Mouse (Mus musculus) kidney, adult 11 months (tissue): ENCODE data around the gene Gm21981.

Experiments
- DNase-seq: peaks from one replicate; pipeline ENCODE4 v3.0.0; 2022

Gene Gm21981

DNA sequence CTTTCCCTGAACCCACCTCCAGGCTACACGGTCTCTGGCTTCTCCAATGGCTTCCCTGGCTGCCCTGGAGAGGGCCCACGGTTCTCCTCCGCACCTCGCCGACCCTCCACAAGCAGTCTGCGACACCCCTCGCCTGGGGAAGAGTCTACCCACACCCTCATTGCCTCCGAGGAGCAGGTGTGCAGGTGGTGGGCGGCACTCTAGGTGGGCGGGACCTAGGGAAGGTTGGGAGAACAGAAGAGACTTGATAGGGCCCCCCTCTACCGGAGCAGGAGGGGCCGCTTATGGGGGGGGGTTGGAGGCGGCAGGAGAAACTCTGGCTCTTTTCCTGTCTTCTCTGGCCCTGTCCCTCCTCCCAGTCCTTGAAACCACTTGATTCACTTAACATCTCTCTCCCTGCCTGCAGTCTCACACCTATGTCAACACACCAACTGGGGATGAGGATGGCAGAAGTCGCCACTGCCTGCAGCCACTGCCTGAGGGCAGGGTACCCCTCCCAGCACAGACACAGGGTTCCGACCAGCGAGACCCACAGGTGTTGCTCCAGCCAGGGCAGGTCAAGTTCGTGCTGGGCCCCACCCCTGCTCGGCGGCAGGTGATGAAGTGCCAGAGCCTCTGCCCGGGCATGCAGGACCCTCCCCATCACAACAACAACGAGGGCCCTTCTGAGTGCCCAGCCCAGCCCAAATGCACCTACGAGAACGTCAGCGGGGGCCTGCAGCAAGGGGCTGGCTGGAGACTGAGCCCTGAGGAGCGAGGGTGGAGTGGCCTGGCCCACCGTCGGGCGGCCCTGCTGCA lies 8.5 kb upstream of the Gm21981 start:
- no peak for DNase-seq

DNA sequence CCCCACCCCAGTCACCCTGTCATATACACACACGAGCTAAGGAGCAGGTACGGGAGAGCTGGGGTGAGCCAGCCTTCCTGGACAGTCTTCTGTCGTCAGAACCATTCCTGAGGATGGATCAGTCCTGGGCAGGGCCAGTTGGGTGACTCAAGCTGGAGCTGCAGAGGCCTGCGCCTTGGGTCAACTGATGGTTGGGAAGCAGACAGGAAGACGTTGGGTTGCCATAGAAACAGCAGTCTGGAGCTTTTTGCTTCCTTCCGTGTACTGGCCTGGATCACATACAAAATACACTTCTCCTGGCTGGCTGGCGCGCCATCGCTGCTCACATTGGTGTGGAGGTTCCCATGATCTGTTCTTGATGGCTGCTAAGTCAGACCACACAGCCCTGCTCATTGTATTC lies 7.5 kb upstream of the Gm21981 start:
- DNase-seq = no peak

DNA sequence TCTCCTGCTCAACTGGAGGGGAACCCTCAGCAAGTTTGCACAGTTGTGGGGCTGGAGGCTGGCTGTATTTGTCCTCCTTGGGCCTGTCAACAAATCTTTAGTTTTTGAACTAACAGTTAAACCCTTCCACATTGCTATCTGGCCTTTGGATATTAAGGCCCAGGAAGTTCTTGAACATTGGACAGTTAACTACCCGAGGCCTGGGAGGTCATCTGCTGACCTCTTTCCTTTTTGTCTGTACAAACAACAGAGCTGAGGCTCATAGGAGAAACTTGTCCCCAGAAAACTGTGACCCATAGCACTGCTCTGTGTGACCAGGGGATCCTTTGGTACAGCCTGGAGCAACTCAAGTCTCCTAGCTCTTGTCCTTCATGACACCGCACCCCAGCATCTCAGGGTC lies 4.8 kb upstream of the Gm21981 start:
- peak; percentile 37 for DNase-seq

DNA sequence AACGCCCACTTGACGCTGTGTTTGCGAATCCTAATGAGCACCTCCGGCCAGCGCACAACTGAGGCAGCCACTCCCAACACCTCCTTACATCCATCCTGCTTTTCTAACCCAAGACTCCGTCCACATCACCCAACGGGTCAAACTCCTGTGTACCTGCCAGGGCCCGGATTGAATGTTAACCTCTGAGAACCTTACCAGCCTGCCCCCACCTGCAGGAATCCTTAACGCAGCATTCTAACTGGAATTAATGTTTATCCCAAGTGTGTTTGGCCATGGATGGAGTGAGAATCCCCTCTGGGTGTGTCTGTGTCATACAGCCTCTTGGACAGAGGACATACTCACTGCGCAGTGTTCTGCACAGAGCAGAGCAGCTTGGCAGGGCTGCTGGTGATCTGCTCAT lies 3.9 kb upstream of the Gm21981 start:
- DNase-seq = peak; percentile 88

DNA sequence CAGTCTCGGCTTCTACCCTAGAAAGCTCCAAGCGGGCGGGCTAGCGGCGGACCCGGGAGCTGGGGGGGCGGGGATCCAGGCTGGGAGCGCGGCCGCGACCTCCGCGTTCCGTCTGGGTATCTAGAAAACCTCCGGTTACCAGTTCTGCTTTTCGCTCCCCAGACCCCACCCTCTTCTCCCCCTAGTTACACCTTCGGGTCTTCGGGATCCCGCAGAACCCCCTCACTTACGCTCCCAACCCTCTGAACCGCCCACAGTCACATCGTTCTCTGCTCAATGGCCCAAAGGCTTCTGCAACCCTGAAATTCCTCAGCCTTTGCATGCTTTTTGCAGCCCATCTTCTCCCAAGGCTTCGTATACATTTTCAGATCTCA lies 1.1 kb upstream of the Gm21981 start:
- no peak for DNase-seq

DNA sequence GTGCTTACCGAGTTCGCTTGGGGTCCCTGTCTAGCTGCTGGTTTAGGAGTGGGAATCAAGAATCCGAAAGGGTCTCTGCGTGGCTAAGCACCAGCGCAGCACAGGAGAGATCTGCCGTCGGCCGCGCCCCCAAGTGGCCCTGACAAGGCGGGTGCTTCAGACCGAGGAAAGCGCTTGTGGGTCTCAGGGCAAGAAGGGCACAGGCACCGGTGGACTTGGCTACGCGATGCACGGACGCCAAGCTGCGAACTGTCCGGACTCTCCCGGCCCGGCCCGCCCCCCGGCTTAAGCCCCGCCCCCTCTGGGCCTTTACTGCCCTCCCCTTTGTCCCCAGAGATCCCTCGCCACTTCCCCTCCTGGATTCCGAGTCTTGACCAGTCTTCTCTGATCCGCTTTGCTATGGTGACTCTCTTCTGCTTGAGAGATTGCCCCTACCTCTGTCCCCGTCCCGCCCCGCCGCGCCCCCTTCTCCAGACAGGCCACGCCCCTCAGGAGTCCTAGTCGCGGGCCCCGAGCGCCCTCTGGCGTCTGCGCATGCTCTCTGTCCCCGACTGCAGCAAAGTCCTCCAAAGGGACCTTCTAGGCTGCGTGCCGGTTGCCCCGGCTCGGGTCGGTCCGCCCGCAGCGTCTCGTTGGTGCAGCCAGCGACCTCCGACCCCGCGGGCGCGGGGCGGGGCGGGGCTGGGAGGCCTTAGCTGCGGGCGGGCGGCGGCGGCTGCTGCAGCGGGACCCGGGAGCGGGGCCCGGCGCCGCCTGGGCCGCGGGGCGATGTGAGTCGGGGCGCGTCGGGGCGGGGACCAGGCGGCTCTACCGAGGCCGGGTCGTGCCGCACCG lies 465 bp upstream of the Gm21981 start, which contains the start of gene Prickle4:
Gene Prickle4, minus strand, starts transcription at position 234 of the 834 bp plus-strand sequence.
- peak; percentile 97 for DNase-seq

DNA sequence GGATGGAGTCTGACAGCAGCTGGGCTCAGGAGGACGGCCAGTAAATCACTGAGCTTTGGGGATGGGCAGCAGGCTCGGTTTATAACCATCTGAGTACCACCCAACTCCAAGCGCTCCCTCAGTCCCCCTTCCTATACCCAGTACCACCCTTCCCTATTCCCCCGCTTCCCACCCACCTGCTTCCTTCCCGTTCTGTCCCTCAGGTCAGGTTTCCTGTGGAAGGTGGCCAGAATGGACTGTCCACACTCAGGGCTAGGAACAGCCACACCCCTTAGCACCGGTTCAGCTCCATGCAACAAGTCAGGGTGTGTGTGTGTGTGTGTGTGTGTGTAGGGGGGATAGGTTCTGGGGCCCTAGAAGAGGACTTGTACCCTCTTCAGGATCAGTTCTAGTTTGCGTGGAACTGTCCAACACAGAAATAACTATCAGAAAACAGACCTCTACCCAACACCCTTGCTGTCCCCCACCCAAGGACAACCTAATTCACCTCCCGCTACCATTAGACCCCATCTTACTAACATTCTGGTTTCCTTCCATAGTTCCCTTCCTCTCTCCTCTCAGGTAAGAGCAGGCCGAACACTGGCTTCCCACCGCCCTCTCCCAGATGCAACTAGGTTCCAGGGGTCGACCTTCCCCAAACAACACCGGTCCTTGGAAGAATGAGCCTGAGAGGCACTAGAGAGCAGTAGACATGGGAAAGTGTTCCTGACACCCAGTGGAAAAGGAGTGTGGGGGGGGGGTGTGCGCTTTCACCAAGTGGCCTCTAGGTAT lies 399 bp downstream of the Gm21981 start:
- DNase-seq = peak; percentile 44

DNA sequence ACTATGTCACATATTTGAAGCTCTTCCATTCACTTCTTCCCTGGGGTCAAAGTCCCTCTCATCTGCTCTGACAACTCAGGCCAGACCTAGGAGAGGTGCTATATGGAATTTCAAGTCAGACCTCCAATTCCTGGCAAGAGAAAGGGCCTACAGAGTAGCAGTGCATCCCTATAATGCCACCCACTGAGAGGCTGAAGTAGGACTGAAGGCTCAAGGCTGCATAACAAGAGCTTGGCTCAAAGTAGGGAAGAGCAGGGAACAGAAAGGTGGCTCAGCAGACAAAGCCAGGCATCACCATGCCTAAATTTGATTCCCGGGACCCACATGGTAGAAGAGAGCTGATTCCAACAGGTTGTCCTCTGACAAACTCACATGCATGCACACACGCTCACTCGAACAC lies 2.6 kb downstream of the Gm21981 start:
- DNase-seq = no peak

DNA sequence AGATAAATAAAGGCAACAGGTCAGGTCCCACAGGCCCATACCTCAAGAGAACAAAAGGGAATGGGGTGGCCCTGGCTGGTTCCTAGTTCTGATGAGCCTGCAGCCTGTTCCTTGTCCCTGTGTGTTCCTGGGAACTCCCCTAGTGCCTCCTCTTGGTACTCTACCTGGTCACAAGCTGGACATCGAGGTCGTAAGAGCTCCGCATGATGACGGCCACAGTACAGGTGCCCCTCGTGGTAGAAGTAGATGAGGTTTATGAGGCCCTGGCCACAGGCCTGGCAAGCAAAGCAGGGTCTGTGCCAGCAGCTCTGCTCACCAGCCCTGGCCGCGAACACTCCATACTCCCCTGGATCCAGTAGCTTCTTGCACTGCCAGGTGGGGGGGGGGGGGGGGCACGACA lies 4.4 kb downstream of the Gm21981 start:
- no peak for DNase-seq

DNA sequence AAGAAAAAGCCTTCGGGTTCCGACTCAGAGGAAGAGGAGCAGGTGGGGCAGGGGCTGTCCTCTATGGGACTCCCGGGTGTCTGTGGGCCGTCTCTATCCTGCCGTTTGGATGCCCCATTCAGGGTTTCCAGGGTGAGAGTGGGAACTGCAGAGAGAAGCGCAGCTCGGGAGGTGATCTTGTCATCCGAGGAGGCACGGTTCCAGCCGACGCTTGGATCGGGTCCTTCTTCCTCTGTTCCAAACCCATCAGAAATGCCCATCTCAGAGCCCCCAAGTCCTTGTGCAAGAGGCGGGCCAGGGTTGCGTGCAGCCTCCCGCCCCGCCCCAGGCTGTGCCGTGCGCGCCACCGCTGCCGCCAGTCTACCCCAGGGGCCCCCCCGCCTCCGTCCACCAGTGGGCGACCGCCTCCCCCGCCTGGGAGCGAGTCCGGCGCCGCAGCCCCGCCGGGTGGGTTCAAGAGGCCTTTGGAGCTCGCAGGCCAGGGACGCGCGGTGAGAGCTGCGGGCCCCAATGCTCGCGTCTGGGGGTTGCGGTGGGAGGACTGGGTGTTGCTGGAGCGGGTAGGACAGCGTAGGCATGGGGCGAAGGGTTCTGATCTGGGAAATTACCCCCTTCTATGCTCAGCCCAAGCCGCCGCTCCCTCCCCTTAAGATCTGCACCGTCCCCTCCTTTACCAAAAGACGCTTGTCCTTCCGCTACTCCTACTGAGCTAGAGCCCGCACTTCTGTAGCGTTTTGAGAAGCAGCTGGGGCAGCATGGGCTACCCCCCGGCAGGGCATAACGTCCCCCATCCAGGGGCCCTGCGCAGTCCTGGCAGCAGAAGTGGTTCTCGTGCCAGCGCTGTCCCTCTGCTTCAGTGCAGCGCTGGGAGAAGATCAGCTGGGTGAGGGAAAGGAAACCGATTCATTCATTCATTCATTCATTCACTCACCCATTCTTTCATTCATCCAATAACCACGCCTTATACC lies 5.4 kb downstream of the Gm21981 start, which contains the start of gene Frs3:
Gene Frs3, plus strand, starts transcription at position 423 of the 968 bp plus-strand sequence.
- DNase-seq = peak; percentile 46

DNA sequence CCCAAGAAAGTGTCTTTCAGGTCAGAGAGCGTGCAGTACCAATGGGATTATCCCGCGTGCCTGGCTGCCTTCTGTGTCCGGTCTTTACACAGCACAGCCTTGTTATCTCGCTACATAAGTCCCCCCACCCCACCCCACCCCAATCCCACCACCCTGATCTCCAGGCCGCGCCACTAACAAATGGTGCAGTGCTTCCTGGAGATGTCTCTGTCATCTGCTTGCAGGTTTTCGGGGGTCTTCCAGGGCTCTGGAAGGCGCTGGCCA lies 6.0 kb downstream of the Gm21981 start, which contains the start of gene Tomm6:
Gene Tomm6, minus strand, starts transcription at position 43 of the 264 bp plus-strand sequence.
- no peak for DNase-seq

DNA sequence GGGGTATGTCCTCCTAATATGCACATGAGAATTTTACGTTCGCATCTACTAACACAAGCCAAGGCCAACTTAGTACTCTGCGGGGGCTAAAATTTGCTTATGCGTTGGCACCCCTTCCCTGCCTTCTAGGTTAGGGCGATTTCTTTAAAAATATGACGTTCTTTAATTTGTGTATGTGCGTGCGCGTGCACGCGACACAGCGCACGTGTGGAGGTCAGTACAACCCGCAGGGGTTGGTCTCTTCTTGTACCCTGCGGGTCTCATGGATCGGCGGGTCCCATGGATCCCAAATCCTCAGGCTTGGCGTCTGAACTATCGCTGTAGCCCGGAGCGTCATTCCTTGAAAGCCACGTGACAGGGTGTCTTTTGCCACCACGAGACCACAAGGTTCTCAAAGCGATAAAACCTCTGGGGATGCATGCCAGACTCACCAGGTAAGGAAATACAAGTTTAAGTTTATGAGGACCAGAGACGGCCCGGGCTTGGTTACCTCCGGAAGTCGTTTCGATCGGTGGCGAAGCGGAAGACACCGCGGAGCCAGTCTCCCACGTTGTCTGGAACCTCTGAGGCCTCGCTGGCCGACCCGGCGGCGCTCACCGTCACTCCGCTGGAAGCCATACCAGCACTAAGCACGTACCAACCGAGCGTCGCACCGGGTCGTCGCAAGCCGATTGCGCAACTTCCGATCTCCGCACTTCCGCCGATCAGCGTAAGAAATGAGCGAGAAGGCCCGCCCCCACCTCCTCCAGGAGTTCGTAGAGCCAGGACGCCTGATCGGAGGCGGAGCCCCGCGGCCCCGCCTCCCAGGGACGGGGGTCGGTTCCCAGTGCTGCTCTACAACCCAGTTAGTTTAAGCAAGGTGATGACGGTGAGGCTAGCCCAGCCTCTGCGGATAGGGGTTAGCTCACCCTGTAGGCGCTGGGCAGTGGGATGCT lies 6.6 kb downstream of the Gm21981 start:
- peak; percentile 95 for DNase-seq

DNA sequence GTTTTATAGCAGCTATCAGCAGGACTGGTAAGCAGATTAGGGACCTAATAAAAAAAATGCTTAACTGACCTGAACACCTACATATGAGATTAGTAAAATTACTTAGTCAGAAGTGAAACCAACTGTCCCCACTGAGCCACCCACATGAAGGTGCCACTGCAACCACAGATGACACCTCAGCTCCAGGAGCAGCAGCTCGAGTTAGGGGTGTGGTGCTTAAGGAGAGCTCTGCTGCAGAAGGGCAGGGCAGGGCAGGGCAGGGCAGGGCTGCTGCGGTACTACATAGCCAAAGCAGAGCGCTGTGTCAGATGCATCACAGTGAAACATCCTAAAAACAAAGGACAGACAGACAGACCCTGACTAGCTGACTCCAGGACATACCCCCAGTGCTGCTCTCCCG lies 11.4 kb downstream of the Gm21981 start:
- DNase-seq = no peak

DNA sequence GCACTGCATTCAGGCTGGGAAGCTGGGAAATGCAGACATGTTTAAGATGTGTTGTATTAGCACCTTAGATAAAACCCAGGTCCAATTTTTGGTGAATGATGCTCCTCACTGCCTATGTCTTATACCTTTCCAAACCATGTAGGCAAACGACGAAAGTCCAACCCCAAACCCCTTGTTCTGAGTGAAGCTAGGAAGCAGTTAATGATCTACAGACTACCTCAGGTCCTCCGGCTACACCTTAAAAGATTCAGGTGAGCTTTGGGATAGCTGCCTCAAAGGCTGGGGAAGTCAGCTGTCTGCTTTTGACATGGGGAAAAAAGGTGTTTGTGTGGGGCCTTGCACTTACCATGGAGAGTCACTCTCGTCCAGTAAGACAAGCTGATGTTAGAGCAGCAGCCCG lies 15.6 kb downstream of the Gm21981 start:
- DNase-seq = no peak

DNA sequence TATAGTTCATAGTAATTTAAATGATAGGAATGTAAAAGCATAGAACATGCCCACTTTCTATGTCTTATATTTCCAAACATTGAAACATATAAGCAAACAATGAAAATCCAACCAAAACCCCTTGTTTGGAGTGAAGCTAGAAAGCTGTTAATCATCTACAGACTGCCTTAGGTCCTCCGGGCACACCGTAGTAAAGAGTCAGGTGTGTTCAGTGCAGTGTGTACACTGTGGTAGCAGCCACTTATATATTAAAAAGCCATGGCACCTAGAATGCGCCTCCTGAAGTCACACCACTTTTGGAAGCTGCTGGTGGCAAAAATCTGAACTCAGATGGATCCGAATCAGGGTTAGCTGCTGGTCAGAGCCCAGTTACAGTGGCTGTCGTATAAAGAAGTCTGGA lies 16.0 kb downstream of the Gm21981 start:
- DNase-seq = no peak

DNA sequence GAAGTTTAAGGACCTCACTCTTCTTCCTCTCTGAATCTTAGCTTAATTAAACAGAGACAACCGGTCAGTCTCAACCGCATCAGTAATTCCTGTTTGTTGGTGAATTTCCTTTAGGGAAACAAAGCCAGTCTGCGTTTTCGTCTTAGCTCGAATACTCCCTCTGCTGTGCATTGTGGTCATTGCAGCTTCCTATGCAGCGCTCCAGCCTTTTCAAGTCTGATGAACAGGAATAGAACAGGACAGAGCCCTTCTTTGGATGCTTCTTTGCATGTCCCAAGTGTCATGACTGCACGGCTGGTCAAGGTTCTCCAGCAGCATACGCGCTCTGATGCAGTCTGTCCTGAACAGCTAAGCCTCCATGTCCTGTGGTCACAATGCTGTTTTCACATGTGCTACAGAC lies 17.7 kb downstream of the Gm21981 start:
- peak; percentile 49 for DNase-seq

DNA sequence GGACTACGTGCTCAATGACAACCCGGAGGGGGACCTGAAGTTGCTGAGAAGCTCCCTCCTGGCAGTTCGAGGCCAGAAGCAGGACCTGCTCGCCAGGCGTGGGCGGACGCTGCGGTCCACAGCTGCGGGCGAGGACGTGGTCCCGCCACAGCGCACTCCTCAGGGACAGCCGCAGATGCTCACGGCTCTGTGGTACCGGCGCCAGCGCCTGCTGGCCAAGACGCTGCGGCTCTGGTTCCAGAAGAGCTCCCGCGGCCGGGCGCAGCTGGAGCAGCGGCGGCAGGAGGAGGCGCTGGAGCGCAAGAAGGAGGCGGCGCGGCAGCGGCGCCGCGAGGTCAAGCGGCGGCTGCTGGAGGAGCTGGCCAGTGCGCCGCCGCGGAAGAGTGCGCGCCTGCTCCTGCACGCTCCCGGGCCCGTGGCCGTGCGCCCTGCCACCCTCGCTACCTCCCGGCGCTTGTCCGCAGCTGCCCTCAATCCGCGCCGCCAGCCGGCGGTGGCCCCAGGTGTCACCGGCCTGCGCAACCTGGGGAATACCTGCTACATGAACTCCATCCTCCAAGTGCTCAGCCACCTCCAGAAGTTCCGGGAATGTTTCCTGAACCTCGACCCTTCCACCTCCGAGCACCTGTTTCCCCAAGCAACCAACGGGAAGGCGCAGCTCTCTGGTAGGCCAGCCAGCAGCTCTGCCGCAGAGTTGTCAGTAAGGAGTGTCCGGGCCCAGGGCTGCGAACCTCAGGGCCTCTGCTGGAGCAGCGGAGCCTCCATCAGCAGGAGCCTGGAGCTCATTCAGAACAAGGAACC lies 21.7 kb downstream of the Gm21981 start:
- peak; percentile 64 for DNase-seq

DNA sequence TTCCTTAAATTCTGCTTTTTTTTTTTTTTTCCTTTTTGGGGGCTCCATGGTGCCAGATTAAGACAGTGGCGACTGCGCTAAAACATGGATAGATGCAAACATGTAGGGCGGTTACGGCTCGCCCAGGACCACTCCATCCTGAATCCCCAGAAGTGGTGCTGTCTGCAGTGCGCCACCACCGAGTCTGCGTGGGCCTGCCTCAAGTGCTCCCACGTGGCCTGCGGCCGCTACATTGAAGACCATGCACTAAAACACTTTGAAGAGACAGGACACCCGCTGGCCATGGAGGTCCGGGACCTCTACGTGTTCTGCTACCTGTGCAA lies 22.3 kb downstream of the Gm21981 start:
- DNase-seq = no peak

DNA sequence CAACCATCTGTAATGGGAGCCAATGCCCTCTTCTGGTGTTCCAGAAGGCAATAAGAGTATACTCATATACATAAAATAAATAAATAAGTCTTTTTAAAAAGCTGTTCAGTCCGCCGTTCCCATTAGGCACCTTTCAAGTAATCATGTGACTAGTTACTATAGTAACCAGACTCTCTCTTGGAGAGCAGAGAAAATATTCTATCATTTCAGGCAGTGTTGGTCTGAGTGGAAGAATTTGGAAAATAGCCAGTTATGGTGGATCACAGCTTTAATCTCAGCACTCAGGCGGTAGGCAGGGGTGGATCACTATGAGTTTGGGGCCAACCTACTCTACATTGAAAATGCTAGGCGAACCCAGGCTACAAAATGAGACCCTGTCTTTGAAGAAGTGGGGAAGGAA lies 25.1 kb downstream of the Gm21981 start:
- DNase-seq = no peak

DNA sequence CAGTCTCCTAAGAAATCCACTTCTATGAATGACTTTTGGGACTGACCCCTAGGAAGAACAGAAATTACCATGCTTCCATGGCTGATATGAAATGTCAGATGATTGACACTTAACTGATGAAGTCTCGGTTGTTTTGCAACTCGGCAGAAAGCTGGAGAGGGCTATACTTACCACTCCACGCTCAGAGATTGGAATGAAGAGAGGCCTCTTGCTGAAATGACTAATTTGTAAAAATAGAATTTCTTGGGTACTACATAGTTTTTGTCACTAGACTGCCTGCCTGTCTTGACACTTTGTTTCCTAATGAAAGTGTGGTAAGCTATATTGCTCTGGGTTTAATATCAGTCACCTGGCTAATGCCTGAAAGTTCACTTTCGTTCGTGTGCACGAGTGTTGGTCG lies 29.8 kb downstream of the Gm21981 start:
- DNase-seq = no peak
